Mouse (Mus musculus): Measurements from ENCODE around the gene Stab1. TPM values are rescaled to one million over a fixed set of nuclear protein-coding genes. Genes with fewer than 3 reads are reported as not detected.

Gene Stab1
- polyA plus RNA-seq, 1 experiment from 2014 or later: 23.1 TPM

DNA sequence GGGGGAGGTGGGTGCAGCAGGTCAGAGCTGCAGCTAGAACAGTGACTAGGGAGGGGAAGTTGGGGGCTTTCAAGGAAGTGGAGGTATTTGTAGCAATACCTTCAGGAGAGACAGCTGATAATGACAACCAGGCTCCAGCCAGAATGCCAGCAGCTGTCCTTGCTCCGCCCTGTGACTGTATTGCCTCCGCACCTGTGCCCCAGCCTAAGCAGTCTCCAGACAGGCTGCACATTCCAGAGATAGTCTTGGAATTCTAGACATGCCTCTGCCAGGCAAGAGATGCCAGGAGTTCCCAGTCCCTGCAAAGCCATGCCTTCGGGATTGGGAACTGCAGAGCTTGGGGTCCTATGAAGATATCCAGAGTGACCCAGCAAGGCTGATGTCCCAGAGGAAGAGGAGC, 44.1 kb upstream of the Stab1 start:
- Histone ChIP-seq H3K4me3 (ENCODE audit: low read depth, low read length) (no peak overlapping the region), H3K27me3 (replicated peaks; ENCODE audit: control insufficient read depth, insufficient read depth, low read length) (no peaks in the 10 kb centered on the region), H3K9ac (ENCODE audit: low read depth, low read length) (no peak overlapping the region), H3K9me3 (ENCODE audit: control insufficient read depth) (no peaks in the 10 kb centered on the region), H3K27ac (ENCODE audit: low read depth, low read length) (no peak overlapping the region), H3K4me2 (replicated peaks; ENCODE audit: low read depth) (no peak overlapping the region), H3K4me1 (replicated peaks; ENCODE audit: control insufficient read depth, insufficient read depth, low read length) (no peaks in the 10 kb centered on the region), H3K36me3 (ENCODE audit: control insufficient read depth, insufficient read depth) (no peaks in the 10 kb centered on the region)
- TF ChIP-seq CTCF (IDR thresholded peaks at IDR 0.05; ENCODE audit: low read depth): no peak
- WGBS: 42% methylated on average over 3 of the region's 3 CpGs
- ATAC-seq: no peak

DNA sequence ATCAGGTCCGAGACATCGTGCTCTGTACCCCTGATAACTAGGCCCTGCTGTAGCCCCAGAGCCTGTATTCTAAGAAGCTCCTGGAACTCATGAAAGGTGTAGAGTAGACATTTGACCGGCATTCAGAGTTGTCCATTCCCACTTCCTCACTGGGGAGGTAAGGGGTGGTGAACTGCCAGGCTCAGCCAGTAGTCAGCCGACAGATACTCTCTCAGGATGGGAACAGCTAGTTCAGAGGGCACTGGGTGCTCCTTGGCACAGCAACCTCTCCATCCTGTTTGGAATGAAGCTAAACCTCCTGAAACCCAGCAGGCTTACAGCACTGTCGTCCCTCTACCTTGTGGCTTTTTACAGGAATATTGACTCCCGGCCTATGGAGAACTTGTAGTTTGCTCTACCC, 43.4 kb upstream of the Stab1 start:
- Histone ChIP-seq H3K4me3 (ENCODE audit: low read depth, low read length) (no peak overlapping the region), H3K4me2 (replicated peaks; ENCODE audit: low read depth) (no peak overlapping the region), H3K9me3 (ENCODE audit: control insufficient read depth) (no peaks in the 10 kb centered on the region), H3K27me3 (replicated peaks; ENCODE audit: control insufficient read depth, insufficient read depth, low read length) (no peaks in the 10 kb centered on the region), H3K36me3 (ENCODE audit: control insufficient read depth, insufficient read depth) (no peaks in the 10 kb centered on the region), H3K4me1 (replicated peaks; ENCODE audit: control insufficient read depth, insufficient read depth, low read length) (no peaks in the 10 kb centered on the region), H3K9ac (ENCODE audit: low read depth, low read length) (no peak overlapping the region), H3K27ac (ENCODE audit: low read depth, low read length) (no peak overlapping the region)
- WGBS: 86% methylated on average over 6 of the region's 6 CpGs
- no peak for TF ChIP-seq CTCF (IDR thresholded peaks at IDR 0.05; ENCODE audit: low read depth)
- ATAC-seq: no peak

DNA sequence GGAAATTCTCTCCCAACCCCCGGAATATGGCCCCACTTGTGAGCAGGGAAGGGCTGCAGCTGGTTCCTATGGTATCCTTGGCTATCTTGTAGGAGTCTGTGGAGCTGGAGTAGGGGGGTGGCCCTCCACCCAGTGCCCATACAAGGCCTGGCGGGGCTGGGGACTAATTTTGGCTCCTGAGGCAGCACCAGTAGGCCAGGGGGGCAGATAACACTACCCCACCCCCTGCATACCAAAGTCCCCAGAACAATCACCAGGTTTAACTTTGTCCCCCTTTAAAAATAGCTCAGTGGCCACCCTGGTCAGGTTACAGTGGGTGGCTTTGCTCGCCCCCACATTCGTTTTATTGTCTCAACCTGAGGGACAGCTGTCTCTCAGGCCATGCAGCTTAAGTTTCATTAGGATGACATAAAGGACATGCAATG, 40.7 kb upstream of the Stab1 start:
- Histone ChIP-seq H3K4me2 (replicated peaks; ENCODE audit: low read depth) (no peak overlapping the region), H3K36me3 (ENCODE audit: control insufficient read depth, insufficient read depth) (peaks cover 1% of the 10 kb centered on the region; the same call in 1 of the 2 replicates), H3K4me1 (replicated peaks; ENCODE audit: control insufficient read depth, insufficient read depth, low read length) (no peaks in the 10 kb centered on the region), H3K9ac (ENCODE audit: low read depth, low read length) (no peak overlapping the region), H3K9me3 (ENCODE audit: control insufficient read depth) (no peaks in the 10 kb centered on the region), H3K4me3 (ENCODE audit: low read depth, low read length) (no peak overlapping the region), H3K27ac (ENCODE audit: low read depth, low read length) (no peak overlapping the region), H3K27me3 (replicated peaks; ENCODE audit: control insufficient read depth, insufficient read depth, low read length) (no peaks in the 10 kb centered on the region)
- 72% methylated on average over 4 of the region's 4 CpGs for WGBS
- ATAC-seq: no peak
- no peak for TF ChIP-seq CTCF (IDR thresholded peaks at IDR 0.05; ENCODE audit: low read depth)

DNA sequence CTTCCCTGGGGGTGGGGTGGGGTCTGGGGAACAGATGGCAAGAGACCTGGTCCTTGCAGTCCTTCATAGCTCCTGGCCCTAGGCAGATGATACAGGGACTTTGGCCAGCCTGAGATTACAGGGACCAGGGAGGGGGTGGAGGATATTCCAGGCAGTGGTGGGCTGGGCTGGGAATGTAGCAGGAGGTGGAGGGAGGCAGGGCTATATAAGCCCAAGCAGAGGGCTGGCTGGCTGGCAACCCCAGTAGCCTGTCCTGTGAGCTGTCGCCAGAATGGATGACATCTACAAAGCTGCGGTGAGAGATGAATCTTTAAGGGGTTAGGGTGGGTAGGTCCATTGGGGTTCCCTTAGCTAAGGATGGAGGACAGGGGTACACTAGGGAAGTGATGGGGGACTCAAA, 39.6 kb upstream of the Stab1 start, which contains the start of gene Tnnc1:
Gene Tnnc1, plus strand, starts transcription at position 229 of the 400 bp plus-strand sequence.
- ATAC-seq: no peak
- Histone ChIP-seq H3K27me3 (replicated peaks; ENCODE audit: control insufficient read depth, insufficient read depth, low read length) (no peaks in the 10 kb centered on the region), H3K4me3 (ENCODE audit: low read depth, low read length) (peak within 1 kb of the TSS; percentile 83; the same call in 1 of the 2 replicates), H3K4me2 (replicated peaks; ENCODE audit: low read depth) (peak within 1 kb of the TSS; percentile 88), H3K36me3 (ENCODE audit: control insufficient read depth, insufficient read depth) (peaks cover 12% of the 10 kb centered on the region), H3K9ac (ENCODE audit: low read depth, low read length) (peak within 1 kb of the TSS; percentile 94; the same call in 1 of the 2 replicates), H3K4me1 (replicated peaks; ENCODE audit: control insufficient read depth, insufficient read depth, low read length) (no peaks in the 10 kb centered on the region; the same call in 1 of the 2 replicates), H3K9me3 (ENCODE audit: control insufficient read depth) (no peaks in the 10 kb centered on the region), H3K27ac (ENCODE audit: low read depth, low read length) (peak within 1 kb of the TSS; percentile 88; the same call in 1 of the 2 replicates)
- TF ChIP-seq CTCF (IDR thresholded peaks at IDR 0.05; ENCODE audit: low read depth): no peak
- WGBS: 68% methylated on average over 2 of the region's 2 CpGs

- Histone ChIP-seq H3K4me3 (ENCODE audit: low read depth, low read length) (peak overlapping the region; percentile 83), H3K36me3 (ENCODE audit: control insufficient read depth, insufficient read depth) (peaks cover 20% of the 10 kb centered on the region), H3K9ac (ENCODE audit: low read depth, low read length) (peak overlapping the region; percentile 94), H3K27me3 (replicated peaks; ENCODE audit: control insufficient read depth, insufficient read depth, low read length) (no peaks in the 10 kb centered on the region), H3K9me3 (ENCODE audit: control insufficient read depth) (no peaks in the 10 kb centered on the region), H3K4me2 (replicated peaks; ENCODE audit: low read depth) (peak overlapping the region; percentile 88), H3K4me1 (replicated peaks; ENCODE audit: control insufficient read depth, insufficient read depth, low read length) (no peaks in the 10 kb centered on the region; the same call in 1 of the 2 replicates), H3K27ac (ENCODE audit: low read depth, low read length) (peak overlapping the region; percentile 88; the same call in 1 of the 2 replicates)
- WGBS: 79% methylated on average over 13 of the region's 13 CpGs
- TF ChIP-seq CTCF (IDR thresholded peaks at IDR 0.05; ENCODE audit: low read depth): no peak
- ATAC-seq: no peak; the same call in 1 of the 2 replicates
These were observed 38.8 kb upstream of the Stab1 start for GRCm38 (mm10) chr14:31207070-31207830.

- peaks cover 27% of the 10 kb centered on the region for H3K36me3 ChIP-seq (ENCODE audit: control insufficient read depth, insufficient read depth)
- H3K27me3 ChIP-seq (replicated peaks; ENCODE audit: control insufficient read depth, insufficient read depth, low read length): no peaks in the 10 kb centered on the region
- WGBS: under 1% methylated on average over 46 of the region's 48 CpGs
- peak overlapping the region; percentile 88 for H3K27ac ChIP-seq (ENCODE audit: low read depth, low read length)
- peak overlapping the region; percentile 83 for H3K4me3 ChIP-seq (ENCODE audit: low read depth, low read length)
- H3K4me2 ChIP-seq (replicated peaks; ENCODE audit: low read depth): peak overlapping the region; percentile 88
- peak overlapping the region; percentile 94 for H3K9ac ChIP-seq (ENCODE audit: low read depth, low read length)
- no peaks in the 10 kb centered on the region for H3K9me3 ChIP-seq (ENCODE audit: control insufficient read depth)
- no peak for TF ChIP-seq CTCF (IDR thresholded peaks at IDR 0.05; ENCODE audit: low read depth)
- ATAC-seq: peak; percentile 66
- no peaks in the 10 kb centered on the region; the same call in 1 of the 2 replicates for H3K4me1 ChIP-seq (replicated peaks; ENCODE audit: control insufficient read depth, insufficient read depth, low read length)
These were observed 38.1 kb upstream of the Stab1 start for GRCm38 (mm10) chr14:31206472-31206981.
